Mouse (Mus musculus): Measurements from ENCODE around the gene Olfr1360. TPM values are rescaled to one million over a fixed set of nuclear protein-coding genes. Genes with fewer than 3 reads are reported as not detected.
A peak's percentile ranks its signal among the peaks of the same experiment; 100 is the strongest.

Olfr1360 gene
- polyA plus RNA-seq, 1 experiment from 2014 or later = not detected

DNA sequence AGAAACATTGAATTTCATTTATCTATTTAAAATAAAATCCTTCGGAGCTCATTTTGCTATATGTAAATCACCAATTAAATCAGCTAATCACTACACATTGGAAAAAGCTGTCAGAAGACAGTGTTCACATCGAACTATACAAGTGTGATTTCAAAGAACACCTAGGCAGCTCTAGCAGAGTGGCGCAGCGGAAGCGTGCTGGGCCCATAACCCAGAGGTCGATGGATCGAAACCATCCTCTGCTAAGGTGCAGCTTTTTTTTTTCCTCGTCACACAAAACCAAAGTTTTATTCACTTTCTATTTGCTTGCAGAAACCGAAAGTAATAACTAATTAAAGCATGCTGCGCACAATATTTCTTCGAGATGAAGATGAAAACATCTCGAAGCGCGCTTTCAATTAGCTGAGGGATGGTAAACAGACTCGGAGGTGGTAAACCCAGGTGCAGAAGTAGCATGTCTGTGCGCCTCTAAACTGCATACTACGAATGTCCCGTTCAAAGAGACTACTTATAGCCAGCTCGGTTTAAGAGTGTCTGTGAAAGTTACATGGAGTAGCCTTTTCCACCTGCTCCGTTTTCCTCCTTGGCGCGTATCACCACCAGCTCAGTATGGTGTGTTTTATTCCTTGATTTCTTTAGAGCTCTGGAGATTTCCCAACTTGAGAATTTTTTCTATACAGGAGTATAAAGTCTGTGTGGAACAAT is 33.8 kb upstream of the Olfr1360 start:
- no peaks in the 10 kb centered on the region for H3K36me3 ChIP-seq (replicated peaks; ENCODE audit: control insufficient read depth, insufficient read depth, low read depth, low read length)
- no peaks in the 10 kb centered on the region for H3K4me1 ChIP-seq (ENCODE audit: control insufficient read depth, insufficient read depth, low read length)
- H3K27ac ChIP-seq (replicated peaks; ENCODE audit: low read depth, low read length) = no peak overlapping the region
- H3K9me3 ChIP-seq (replicated peaks; ENCODE audit: control insufficient read depth, low read length) = no peaks in the 10 kb centered on the region
- peak; percentile 80 for DNase-seq (ENCODE audit: low spot score)
- H3K9ac ChIP-seq (replicated peaks; ENCODE audit: low read length) = no peak overlapping the region; the same call in 1 of the 2 replicates
- WGBS = 3% methylated on average over 22 of the region's 22 CpGs
- peak overlapping the region; percentile 38 for H3K4me3 ChIP-seq (ENCODE audit: low read depth, low read length)
- H3K4me2 ChIP-seq (ENCODE audit: low read depth, low read length) = peak overlapping the region; percentile 24
- H3K27me3 ChIP-seq (ENCODE audit: control insufficient read depth, insufficient read depth, low read length) = no peaks in the 10 kb centered on the region
- ATAC-seq (replicated peaks; ENCODE audit: insufficient number of reproducible peaks, low FRiP score, low TSS enrichment, low read depth) = peak; percentile 68

DNA sequence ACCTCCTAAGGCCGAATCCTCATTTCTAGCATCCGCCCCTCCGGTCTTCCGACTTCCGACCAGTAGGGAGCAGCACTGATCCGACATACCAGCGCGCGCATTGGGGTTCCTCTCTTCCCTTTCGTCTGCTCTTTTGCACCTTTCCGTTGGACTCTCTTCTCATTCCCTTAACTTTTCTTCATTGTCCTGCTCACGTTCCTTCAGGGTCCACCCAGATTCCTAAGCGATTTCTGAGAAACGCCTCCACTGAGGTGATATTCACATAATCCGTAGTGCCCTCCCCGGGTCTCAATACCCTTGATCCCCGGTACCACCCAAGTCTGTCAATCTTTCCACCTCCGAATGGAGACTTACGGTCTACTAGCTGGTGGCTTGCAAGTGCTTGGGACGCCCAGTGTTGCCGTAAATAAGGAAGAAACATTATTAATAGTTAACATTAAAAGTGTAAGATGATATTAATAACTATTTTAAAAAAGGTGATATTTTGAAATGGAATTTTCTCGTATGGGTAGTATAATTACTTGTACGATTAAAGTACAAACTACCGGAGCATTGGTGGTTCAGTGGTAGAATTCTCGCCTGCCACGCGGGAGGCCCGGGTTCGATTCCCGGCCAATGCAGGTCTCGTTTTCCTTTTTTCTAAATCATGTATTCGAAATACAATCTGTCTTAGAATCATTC is 33.0 kb upstream of the Olfr1360 start:
- 0 out of 2 replicates have a peak overlapping the region, but pooled peaks have one; percentile 28 for H3K27ac ChIP-seq (replicated peaks; ENCODE audit: low read depth, low read length)
- no peaks in the 10 kb centered on the region for H3K4me1 ChIP-seq (ENCODE audit: control insufficient read depth, insufficient read depth, low read length)
- H3K9ac ChIP-seq (replicated peaks; ENCODE audit: low read length) = peak overlapping the region; percentile 62
- H3K4me3 ChIP-seq (ENCODE audit: low read depth, low read length) = peak overlapping the region; percentile 55
- DNase-seq (ENCODE audit: low spot score) = peak; percentile 91
- H3K36me3 ChIP-seq (replicated peaks; ENCODE audit: control insufficient read depth, insufficient read depth, low read depth, low read length) = no peaks in the 10 kb centered on the region
- ATAC-seq (replicated peaks; ENCODE audit: insufficient number of reproducible peaks, low FRiP score, low TSS enrichment, low read depth) = peak; percentile 79
- H3K9me3 ChIP-seq (replicated peaks; ENCODE audit: control insufficient read depth, low read length) = no peaks in the 10 kb centered on the region
- peak overlapping the region; percentile 29; the same call in 1 of the 2 replicates for H3K4me2 ChIP-seq (ENCODE audit: low read depth, low read length)
- WGBS = under 1% methylated on average over 32 of the region's 32 CpGs
- no peaks in the 10 kb centered on the region for H3K27me3 ChIP-seq (ENCODE audit: control insufficient read depth, insufficient read depth, low read length)

DNA sequence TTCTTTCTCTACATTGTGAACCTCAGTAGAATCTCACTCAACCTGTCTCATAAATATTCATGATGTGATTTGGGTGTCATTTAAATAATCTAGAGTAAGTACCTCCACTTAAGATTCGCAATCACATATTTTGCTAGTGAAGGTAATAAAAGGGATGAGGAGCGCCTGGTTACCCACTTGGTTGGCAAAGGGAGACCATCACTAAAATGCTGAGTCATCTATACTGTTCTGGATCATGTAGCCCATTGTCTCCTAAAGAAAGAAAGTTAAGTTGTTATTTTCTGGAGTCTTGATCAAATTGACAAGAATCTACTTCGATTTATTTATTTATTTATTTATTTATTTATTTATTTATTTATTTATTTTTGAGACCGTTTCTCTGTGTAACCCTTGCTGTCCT is 29.5 kb upstream of the Olfr1360 start:
- WGBS = 77% methylated on average over 4 of the region's 4 CpGs
- no peak for ATAC-seq (replicated peaks; ENCODE audit: insufficient number of reproducible peaks, low FRiP score, low TSS enrichment, low read depth)

DNA sequence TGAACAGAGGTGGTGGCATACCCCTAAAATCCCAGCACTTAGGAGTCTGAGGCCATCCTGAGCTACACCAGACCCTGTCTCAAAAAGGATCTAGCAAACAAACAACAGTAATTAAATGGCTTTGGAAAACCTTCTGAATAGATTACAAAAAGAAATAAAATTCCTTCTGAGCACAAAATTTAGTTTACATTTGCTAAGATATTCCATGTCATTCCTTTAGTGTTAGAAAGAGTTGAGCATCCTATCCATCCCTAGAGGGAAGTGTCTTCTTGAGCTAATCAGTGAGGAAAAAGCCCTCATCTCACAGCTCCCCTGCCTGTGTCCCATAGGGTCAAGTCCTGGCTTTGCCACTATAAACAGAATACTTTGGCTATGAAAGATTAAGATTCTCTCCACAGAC is 20.6 kb upstream of the Olfr1360 start, which contains the start of gene Olfr1359:
Gene Olfr1359 (plus strand): TSS at position 301 of the 400 bp plus-strand sequence.
- Histone ChIP-seq H3K9me3 (replicated peaks; ENCODE audit: control insufficient read depth, low read length) (no peaks in the 10 kb centered on the region), H3K27ac (replicated peaks; ENCODE audit: low read depth, low read length) (no peak within 1 kb of the TSS), H3K4me1 (ENCODE audit: control insufficient read depth, insufficient read depth, low read length) (no peaks in the 10 kb centered on the region), H3K27me3 (ENCODE audit: control insufficient read depth, insufficient read depth, low read length) (no peaks in the 10 kb centered on the region), H3K9ac (replicated peaks; ENCODE audit: low read length) (no peak within 1 kb of the TSS), H3K4me3 (ENCODE audit: low read depth, low read length) (no peak within 1 kb of the TSS), H3K36me3 (replicated peaks; ENCODE audit: control insufficient read depth, insufficient read depth, low read depth, low read length) (no peaks in the 10 kb centered on the region), H3K4me2 (ENCODE audit: low read depth, low read length) (no peak within 1 kb of the TSS)
- DNase-seq (ENCODE audit: low spot score) (no peak), ATAC-seq (replicated peaks; ENCODE audit: insufficient number of reproducible peaks, low FRiP score, low TSS enrichment, low read depth) (no peak)

More for the DNA sequence above, 29.5 kb upstream of the Olfr1360 start:
- no peak overlapping the region for H3K9ac ChIP-seq (replicated peaks; ENCODE audit: low read length)
- DNase-seq (ENCODE audit: low spot score) = no peak
- H3K36me3 ChIP-seq (replicated peaks; ENCODE audit: control insufficient read depth, insufficient read depth, low read depth, low read length) = no peaks in the 10 kb centered on the region
- H3K9me3 ChIP-seq (replicated peaks; ENCODE audit: control insufficient read depth, low read length) = no peaks in the 10 kb centered on the region
- no peak overlapping the region for H3K27ac ChIP-seq (replicated peaks; ENCODE audit: low read depth, low read length)
- no peaks in the 10 kb centered on the region for H3K4me1 ChIP-seq (ENCODE audit: control insufficient read depth, insufficient read depth, low read length)
- H3K27me3 ChIP-seq (ENCODE audit: control insufficient read depth, insufficient read depth, low read length) = no peaks in the 10 kb centered on the region
- no peak overlapping the region for H3K4me3 ChIP-seq (ENCODE audit: low read depth, low read length)
- no peak overlapping the region for H3K4me2 ChIP-seq (ENCODE audit: low read depth, low read length)

DNA sequence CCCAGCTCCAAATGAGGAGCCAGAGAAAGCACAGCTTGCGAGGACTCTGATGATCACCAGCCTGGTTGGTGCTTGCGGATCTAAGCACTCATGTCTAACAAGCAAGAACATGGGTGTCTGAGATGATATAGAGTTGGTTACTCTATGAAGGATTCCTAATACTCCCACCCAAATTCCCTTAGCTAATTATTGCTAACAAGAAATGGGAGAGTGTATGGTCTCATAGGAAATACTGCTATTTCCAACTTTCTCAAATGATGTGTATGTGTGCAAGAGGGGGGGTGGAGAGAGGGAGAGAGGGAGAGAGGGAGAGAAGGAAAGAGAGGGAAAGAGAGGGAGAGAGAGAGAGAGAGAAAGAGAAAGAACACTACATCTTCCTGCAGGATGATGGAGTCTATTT is 13.9 kb downstream of the Olfr1360 start, which contains the start of gene Olfr1361:
Gene Olfr1361 (minus strand): TSS at position 101 of the 400 bp plus-strand sequence.
- DNase-seq (ENCODE audit: low spot score) = no peak
- Histone ChIP-seq H3K4me1 (ENCODE audit: control insufficient read depth, insufficient read depth, low read length) (no peaks in the 10 kb centered on the region), H3K9me3 (replicated peaks; ENCODE audit: control insufficient read depth, low read length) (no peaks in the 10 kb centered on the region), H3K36me3 (replicated peaks; ENCODE audit: control insufficient read depth, insufficient read depth, low read depth, low read length) (no peaks in the 10 kb centered on the region), H3K4me2 (ENCODE audit: low read depth, low read length) (no peak within 1 kb of the TSS), H3K4me3 (ENCODE audit: low read depth, low read length) (no peak within 1 kb of the TSS), H3K9ac (replicated peaks; ENCODE audit: low read length) (no peak within 1 kb of the TSS), H3K27me3 (ENCODE audit: control insufficient read depth, insufficient read depth, low read length) (no peaks in the 10 kb centered on the region), H3K27ac (replicated peaks; ENCODE audit: low read depth, low read length) (no peak within 1 kb of the TSS)
- 62% methylated on average over 2 of the region's 2 CpGs for WGBS
- no peak for ATAC-seq (replicated peaks; ENCODE audit: insufficient number of reproducible peaks, low FRiP score, low TSS enrichment, low read depth)

DNA sequence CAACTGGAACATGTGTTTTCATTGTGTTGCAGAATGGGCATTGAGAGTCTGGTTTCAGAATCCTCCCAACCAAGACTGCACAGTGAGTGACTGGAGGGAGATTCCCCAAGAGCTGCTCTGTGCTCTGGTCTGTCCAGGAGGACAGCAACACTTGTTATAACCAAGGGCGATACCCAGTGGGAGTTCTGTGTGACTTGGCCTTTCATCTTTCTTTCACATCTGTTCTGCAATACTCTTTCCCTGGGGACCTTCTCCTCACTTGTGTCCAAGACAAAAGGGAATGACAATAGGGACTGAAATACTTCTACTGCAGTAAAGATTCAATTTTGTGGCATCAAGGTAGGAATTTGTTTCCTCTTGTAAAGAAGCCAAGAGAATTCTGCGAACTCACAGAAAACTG is 34.8 kb downstream of the Olfr1360 start, which contains the start of gene Olfr11:
Gene Olfr11 (minus strand): TSS at position 101 of the 400 bp plus-strand sequence.
- H3K36me3 ChIP-seq (replicated peaks; ENCODE audit: control insufficient read depth, insufficient read depth, low read depth, low read length) = no peaks in the 10 kb centered on the region
- no peak for ATAC-seq (replicated peaks; ENCODE audit: insufficient number of reproducible peaks, low FRiP score, low TSS enrichment, low read depth)
- DNase-seq (ENCODE audit: low spot score) = no peak
- H3K27ac ChIP-seq (replicated peaks; ENCODE audit: low read depth, low read length) = no peak within 1 kb of the TSS
- H3K9me3 ChIP-seq (replicated peaks; ENCODE audit: control insufficient read depth, low read length) = no peaks in the 10 kb centered on the region
- no peaks in the 10 kb centered on the region for H3K4me1 ChIP-seq (ENCODE audit: control insufficient read depth, insufficient read depth, low read length)
- H3K9ac ChIP-seq (replicated peaks; ENCODE audit: low read length) = no peak within 1 kb of the TSS
- no peaks in the 10 kb centered on the region for H3K27me3 ChIP-seq (ENCODE audit: control insufficient read depth, insufficient read depth, low read length)
- 87% methylated on average over 2 of the region's 2 CpGs for WGBS
- no peak within 1 kb of the TSS for H3K4me3 ChIP-seq (ENCODE audit: low read depth, low read length)
- no peak within 1 kb of the TSS for H3K4me2 ChIP-seq (ENCODE audit: low read depth, low read length)

Small RNA genes lying within 50 kb of the gene (microRNA-seq; reads per million reads assigned to microRNA genes)
- gene Gm44357 (ENCODE audit: borderline number of aligned reads) = not detected
- not detected for gene Gm44367 (ENCODE audit: borderline number of aligned reads)

Other genes with a start within 250 kb of the Olfr1360 start
- gene Pgbd1, start 236.3 kb downstream of the Olfr1360 start, polyA plus RNA-seq (2014; fragmentation: Nextera tagmentation; extraction: Ambion mirVana) = 5.6 and 6.2 TPM in 2 replicates
- 17.9 and 19.3 TPM in 2 replicates for gene Zscan26, start 223.7 kb downstream of the Olfr1360 start, polyA plus RNA-seq (2014; fragmentation: Nextera tagmentation; extraction: Ambion mirVana)
- gene Nkapl, start 208.9 kb downstream of the Olfr1360 start, polyA plus RNA-seq (2014; fragmentation: Nextera tagmentation; extraction: Ambion mirVana) = 1.9 and 3.1 TPM in 2 replicates
- gene Zkscan4, start 198.5 kb downstream of the Olfr1360 start, polyA plus RNA-seq (2014; fragmentation: Nextera tagmentation; extraction: Ambion mirVana) = 3.8 and 4.2 TPM in 2 replicates
- not detected in 2 replicates for gene Gm10065, start 198.0 kb downstream of the Olfr1360 start, polyA plus RNA-seq (2014; fragmentation: Nextera tagmentation; extraction: Ambion mirVana)
- gene AK157302, start 182.2 kb downstream of the Olfr1360 start, polyA plus RNA-seq (2014; fragmentation: Nextera tagmentation; extraction: Ambion mirVana) = 0.35 and 0.41 TPM in 2 replicates
- gene Gm11273, start 176.0 kb downstream of the Olfr1360 start, polyA plus RNA-seq (2014; fragmentation: Nextera tagmentation; extraction: Ambion mirVana) = 1.9 and 5.2 TPM in 2 replicates
- 8.7 and 11.9 TPM in 2 replicates for gene Zkscan8, start 146.3 kb downstream of the Olfr1360 start, polyA plus RNA-seq (2014; fragmentation: Nextera tagmentation; extraction: Ambion mirVana)
- 0.13 and 0.24 TPM in 2 replicates for gene Olfr1366, start 134.6 kb downstream of the Olfr1360 start, polyA plus RNA-seq (2014; fragmentation: Nextera tagmentation; extraction: Ambion mirVana)
- gene Olfr1535, start 117.5 kb downstream of the Olfr1360 start, polyA plus RNA-seq (2014; fragmentation: Nextera tagmentation; extraction: Ambion mirVana) = not detected in 2 replicates
- not detected in 2 replicates for gene Olfr1364, start 95.6 kb downstream of the Olfr1360 start, polyA plus RNA-seq (2014; fragmentation: Nextera tagmentation; extraction: Ambion mirVana)
- not detected in 2 replicates for gene Olfr1362, start 63.4 kb downstream of the Olfr1360 start, polyA plus RNA-seq (2014; fragmentation: Nextera tagmentation; extraction: Ambion mirVana)
- gene Olfr11, start 34.9 kb downstream of the Olfr1360 start, polyA plus RNA-seq (2014; fragmentation: Nextera tagmentation; extraction: Ambion mirVana) = not detected in 2 replicates
- not detected in 2 replicates for gene Olfr1361, start 14.0 kb downstream of the Olfr1360 start, polyA plus RNA-seq (2014; fragmentation: Nextera tagmentation; extraction: Ambion mirVana)
- gene Olfr1359, start 20.7 kb upstream of the Olfr1360 start, polyA plus RNA-seq (2014; fragmentation: Nextera tagmentation; extraction: Ambion mirVana) = not detected in 2 replicates
- gene Hist1h2bl, start 38.7 kb upstream of the Olfr1360 start, polyA plus RNA-seq (2014; fragmentation: Nextera tagmentation; extraction: Ambion mirVana) = 4.6 TPM in 2 replicates
- 26.6 and 30.4 TPM in 2 replicates for gene Hist1h2ai, start 39.0 kb upstream of the Olfr1360 start, polyA plus RNA-seq (2014; fragmentation: Nextera tagmentation; extraction: Ambion mirVana)
- gene Hist1h3h, start 40.3 kb upstream of the Olfr1360 start, polyA plus RNA-seq (2014; fragmentation: Nextera tagmentation; extraction: Ambion mirVana) = 9.7 and 14.7 TPM in 2 replicates
- 6.3 and 6.4 TPM in 2 replicates for gene Hist1h2bm, start 44.6 kb upstream of the Olfr1360 start, polyA plus RNA-seq (2014; fragmentation: Nextera tagmentation; extraction: Ambion mirVana)
- gene Hist1h4j, start 57.7 kb upstream of the Olfr1360 start, polyA plus RNA-seq (2014; fragmentation: Nextera tagmentation; extraction: Ambion mirVana) = 1.4 and 2.7 TPM in 2 replicates
- gene Hist1h4k, start 73.1 kb upstream of the Olfr1360 start, polyA plus RNA-seq (2014; fragmentation: Nextera tagmentation; extraction: Ambion mirVana) = 7.7 and 8.5 TPM in 2 replicates
- gene Hist1h2ak, start 76.4 kb upstream of the Olfr1360 start, polyA plus RNA-seq (2014; fragmentation: Nextera tagmentation; extraction: Ambion mirVana) = 10.4 and 12.0 TPM in 2 replicates
- 1.2 and 1.9 TPM in 2 replicates for gene Hist1h2bn, start 76.7 kb upstream of the Olfr1360 start, polyA plus RNA-seq (2014; fragmentation: Nextera tagmentation; extraction: Ambion mirVana)
- gene Hist1h1b, start 103.2 kb upstream of the Olfr1360 start, polyA plus RNA-seq (2014; fragmentation: Nextera tagmentation; extraction: Ambion mirVana) = 20.2 and 23.6 TPM in 2 replicates
- 270 and 294 TPM in 2 replicates for gene Hist1h3i, start 106.0 kb upstream of the Olfr1360 start, polyA plus RNA-seq (2014; fragmentation: Nextera tagmentation; extraction: Ambion mirVana)
- 3.7 and 7.3 TPM in 2 replicates for gene Hist1h2an, start 109.8 kb upstream of the Olfr1360 start, polyA plus RNA-seq (2014; fragmentation: Nextera tagmentation; extraction: Ambion mirVana)
- 3.1 and 3.8 TPM in 2 replicates for gene Hist1h2bp, start 110.1 kb upstream of the Olfr1360 start, polyA plus RNA-seq (2014; fragmentation: Nextera tagmentation; extraction: Ambion mirVana)
- 23.5 and 23.8 TPM in 2 replicates for gene Hist1h2bq, start 132.8 kb upstream of the Olfr1360 start, polyA plus RNA-seq (2014; fragmentation: Nextera tagmentation; extraction: Ambion mirVana)
- gene Hist1h2ao, start 133.1 kb upstream of the Olfr1360 start, polyA plus RNA-seq (2014; fragmentation: Nextera tagmentation; extraction: Ambion mirVana) = 2.8 TPM in 1 of 2 replicates, not detected in the other
- gene Hist1h4m, start 134.3 kb upstream of the Olfr1360 start, polyA plus RNA-seq (2014; fragmentation: Nextera tagmentation; extraction: Ambion mirVana) = not detected in 2 replicates
- 13.9 and 16.6 TPM in 2 replicates for gene Hist1h4n, start 154.8 kb upstream of the Olfr1360 start, polyA plus RNA-seq (2014; fragmentation: Nextera tagmentation; extraction: Ambion mirVana)
- gene Hist1h2ap, start 156.1 kb upstream of the Olfr1360 start, polyA plus RNA-seq (2014; fragmentation: Nextera tagmentation; extraction: Ambion mirVana) = 5,875 and 5,942 TPM in 2 replicates
- gene Hist1h2br, start 156.3 kb upstream of the Olfr1360 start, polyA plus RNA-seq (2014; fragmentation: Nextera tagmentation; extraction: Ambion mirVana) = 23.1 and 25.1 TPM in 2 replicates